Mouse (Mus musculus): ENCODE measurements around the gene Itga9. TPM values are rescaled to one million over a fixed set of nuclear protein-coding genes. Genes with fewer than 3 reads are reported as not detected.

Gene Itga9
- polyA plus RNA-seq, 1 experiment from 2014 or later: 27.9 TPM

- POLR2A ChIA-PET: no interaction called here
- in situ Hi-C loops (cut with MboI; ENCODE audit: low pct_unique_long_range_greater_than_20kb): loop anchor here (5.0 kb wide), 1 partner anchor 66 kb away; no protein-coding TSS in a partner anchor
- DNase-seq (ENCODE audit: low read depth, low spot score) (no peak), ATAC-seq (no peak)
- TF ChIP-seq CTCF (IDR thresholded peaks at IDR 0.05): no peak
- H3K27me3 ChIP-seq: no peaks in the 10 kb centered on the region
- CTCF ChIA-PET: interaction anchor here (1.9 kb wide), 1 partner anchor 10 kb away, joined by 6 read pairs; no protein-coding TSS in a partner anchor
Measured at GRCm38 (mm10) chr9:118867851-118868250, 261.4 kb downstream of the Itga9 start.

GRCm38 (mm10) chr9:118871089-118871488, 264.6 kb downstream of the Itga9 start:
- DNase-seq (ENCODE audit: low read depth, low spot score) (no peak), ATAC-seq (no peak)
- in situ Hi-C loops (cut with MboI; ENCODE audit: low pct_unique_long_range_greater_than_20kb): no loop called here
- ChIA-PET POLR2A (no interaction called here), CTCF (interaction anchor here (0.6 to 3.9 kb wide), 14 partner anchors 15 to 285 kb away, joined by 3 to 20 read pairs (median 4); partner anchors contain the start of gene Itga9)
- peak; percentile 73 for TF ChIP-seq CTCF (IDR thresholded peaks at IDR 0.05)
- no peaks in the 10 kb centered on the region for H3K27me3 ChIP-seq

GRCm38 (mm10) chr9:118873031-118873430, 266.5 kb downstream of the Itga9 start:
- no peak for TF ChIP-seq CTCF (IDR thresholded peaks at IDR 0.05)
- ATAC-seq (no peak), DNase-seq (ENCODE audit: low read depth, low spot score) (no peak)
- ChIA-PET CTCF (interaction anchor here (0.9 to 3.9 kb wide), 6 partner anchors 13 to 283 kb away, joined by 3 to 20 read pairs (median 4); no protein-coding TSS in a partner anchor), POLR2A (interaction anchor here (0.8 kb wide), 1 partner anchor 283 kb away, joined by 3 read pairs; no protein-coding TSS in a partner anchor)
- in situ Hi-C loops (cut with MboI; ENCODE audit: low pct_unique_long_range_greater_than_20kb): no loop called here
- no peaks in the 10 kb centered on the region for H3K27me3 ChIP-seq

- CTCF ChIA-PET: interaction anchor here (0.9 to 3.9 kb wide), 4 partner anchors 28 to 284 kb away, joined by 3 to 20 read pairs (median 3); no protein-coding TSS in a partner anchor
- no peak for TF ChIP-seq CTCF (IDR thresholded peaks at IDR 0.05)
- ATAC-seq (no peak), DNase-seq (ENCODE audit: low read depth, low spot score) (no peak)
- POLR2A ChIA-PET: no interaction called here
- in situ Hi-C loops (cut with MboI; ENCODE audit: low pct_unique_long_range_greater_than_20kb): no loop called here
- no peaks in the 10 kb centered on the region for H3K27me3 ChIP-seq
Measured at GRCm38 (mm10) chr9:118873596-118873995, 267.1 kb downstream of the Itga9 start.

- no peak for TF ChIP-seq CTCF (IDR thresholded peaks at IDR 0.05)
- ChIA-PET CTCF (no interaction called here), POLR2A (no interaction called here)
- in situ Hi-C loops (cut with MboI; ENCODE audit: low pct_unique_long_range_greater_than_20kb): no loop called here
- no peaks in the 10 kb centered on the region for H3K27me3 ChIP-seq
- no peak for ATAC-seq
- no peak for DNase-seq (ENCODE audit: low read depth, low spot score)
Measured at GRCm38 (mm10) chr9:118875705-118876104, 269.2 kb downstream of the Itga9 start.

GRCm38 (mm10) chr9:118876902-118877301, 270.4 kb downstream of the Itga9 start:
- ChIA-PET CTCF (interaction anchor here (1.1 kb wide), 1 partner anchor 30 kb away, joined by 3 read pairs; no protein-coding TSS in a partner anchor), POLR2A (interaction anchor here (1.1 kb wide), 1 partner anchor 49 kb away, joined by 3 read pairs; the partner anchor contains the start of gene Ctdspl)
- ATAC-seq (peak; percentile 67), DNase-seq (ENCODE audit: low read depth, low spot score) (peak; percentile 59)
- no peak for TF ChIP-seq CTCF (IDR thresholded peaks at IDR 0.05)
- in situ Hi-C loops (cut with MboI; ENCODE audit: low pct_unique_long_range_greater_than_20kb): no loop called here
- no peaks in the 10 kb centered on the region for H3K27me3 ChIP-seq

- CTCF ChIA-PET: interaction anchor here (1.1 kb wide), 1 partner anchor 30 kb away, joined by 3 read pairs; no protein-coding TSS in a partner anchor
Measured at GRCm38 (mm10) chr9:118877365-118878008, 271.0 kb downstream of the Itga9 start.

GRCm38 (mm10) chr9:118878596-118878995, 272.1 kb downstream of the Itga9 start:
- POLR2A ChIA-PET: no interaction called here
- no peak for ATAC-seq

More at GRCm38 (mm10) chr9:118877365-118878008, 271.0 kb downstream of the Itga9 start:
- DNase-seq (ENCODE audit: low read depth, low spot score): peak; percentile 70
- TF ChIP-seq CTCF (IDR thresholded peaks at IDR 0.05): no peak
- in situ Hi-C loops (cut with MboI; ENCODE audit: low pct_unique_long_range_greater_than_20kb): no loop called here
- POLR2A ChIA-PET: interaction anchor here (1.1 kb wide), 1 partner anchor 48 kb away, joined by 3 read pairs; the partner anchor contains the start of gene Ctdspl
- peak; percentile 32 for ATAC-seq
- H3K27me3 ChIP-seq: no peaks in the 10 kb centered on the region

GRCm38 (mm10) chr9:118881281-118881945, 274.9 kb downstream of the Itga9 start:
- DNase-seq (ENCODE audit: low read depth, low spot score) (no peak), ATAC-seq (no peak)
- in situ Hi-C loops (cut with MboI; ENCODE audit: low pct_unique_long_range_greater_than_20kb): no loop called here
- CTCF ChIA-PET: interaction anchor here (1.1 to 1.9 kb wide), 4 partner anchors 9 to 27 kb away, joined by 3 to 7 read pairs (median 4); no protein-coding TSS in a partner anchor
- no peaks in the 10 kb centered on the region for H3K27me3 ChIP-seq
- POLR2A ChIA-PET: no interaction called here
- TF ChIP-seq CTCF (IDR thresholded peaks at IDR 0.05): peak; percentile 61

More at GRCm38 (mm10) chr9:118878596-118878995, 272.1 kb downstream of the Itga9 start:
- no peak for TF ChIP-seq CTCF (IDR thresholded peaks at IDR 0.05)
- no peaks in the 10 kb centered on the region for H3K27me3 ChIP-seq
- DNase-seq (ENCODE audit: low read depth, low spot score): no peak
- CTCF ChIA-PET: no interaction called here
- in situ Hi-C loops (cut with MboI; ENCODE audit: low pct_unique_long_range_greater_than_20kb): no loop called here

GRCm38 (mm10) chr9:118881946-118882284, 275.4 kb downstream of the Itga9 start:
- ATAC-seq (no peak), DNase-seq (ENCODE audit: low read depth, low spot score) (no peak)
- ChIA-PET POLR2A (no interaction called here), CTCF (interaction anchor here (1.1 to 1.9 kb wide), 4 partner anchors 8 to 26 kb away, joined by 3 to 7 read pairs (median 4); no protein-coding TSS in a partner anchor)
- no peaks in the 10 kb centered on the region for H3K27me3 ChIP-seq
- TF ChIP-seq CTCF (IDR thresholded peaks at IDR 0.05): no peak
- in situ Hi-C loops (cut with MboI; ENCODE audit: low pct_unique_long_range_greater_than_20kb): no loop called here

- no peaks in the 10 kb centered on the region for H3K27me3 ChIP-seq
- POLR2A ChIA-PET: no interaction called here
- CTCF ChIA-PET: no interaction called here
- in situ Hi-C loops (cut with MboI; ENCODE audit: low pct_unique_long_range_greater_than_20kb): no loop called here
- DNase-seq (ENCODE audit: low read depth, low spot score) (no peak), ATAC-seq (no peak)
- no peak for TF ChIP-seq CTCF (IDR thresholded peaks at IDR 0.05)
Measured at GRCm38 (mm10) chr9:118883150-118883549, 276.7 kb downstream of the Itga9 start.
